Mouse (Mus musculus): ENCODE measurements around the gene Ccdc33. TPM values are rescaled to one million over a fixed set of nuclear protein-coding genes. Genes with fewer than 3 reads are reported as not detected.
A peak's percentile ranks its signal among the peaks of the same experiment; 100 is the strongest.

The Ccdc33 gene
- total and polyA plus RNA-seq, 2 experiments, result not detected

- Histone ChIP-seq H3K27me3 (ENCODE audit: control insufficient read depth, insufficient read depth, low read length) (peaks cover 3% of the 10 kb centered on the region; the same call in 1 of the 2 replicates), H3K4me1 (ENCODE audit: control insufficient read depth, insufficient read depth, low read length) (no peaks in the 10 kb centered on the region), H3K9ac (ENCODE audit: low read depth, low read length) (no peak overlapping the region), H3K27ac (replicated peaks; ENCODE audit: insufficient read depth, low read depth, low read length) (no peak overlapping the region), H3K36me3 (ENCODE audit: control insufficient read depth, insufficient read depth, low read length) (no peaks in the 10 kb centered on the region), H3K4me3 (ENCODE audit: insufficient read depth, low read depth, low read length) (no peak overlapping the region), H3K79me2 (ENCODE audit: control insufficient read depth, insufficient read depth, low read length) (no peaks in the 10 kb centered on the region)
- no peak for DNase-seq (ENCODE audit: extremely low read depth, low read depth, low spot score)
- 25% methylated on average over 1 of the region's 1 CpGs for WGBS
- TF ChIP-seq CTCF (IDR thresholded peaks at IDR 0.05; ENCODE audit: low read depth, low read length) (no peak), POLR2A (IDR thresholded peaks at IDR 0.05; ENCODE audit: extremely low read depth, insufficient read depth, low read length) (no peak)
These were observed 58.7 kb downstream of the Ccdc33 start for GRCm38 (mm10) chr9:58059920-58060319.

- Histone ChIP-seq H3K79me2 (ENCODE audit: control insufficient read depth, insufficient read depth, low read length) (no peaks in the 10 kb centered on the region), H3K4me1 (ENCODE audit: control insufficient read depth, insufficient read depth, low read length) (no peaks in the 10 kb centered on the region), H3K27ac (replicated peaks; ENCODE audit: insufficient read depth, low read depth, low read length) (no peak overlapping the region), H3K9ac (ENCODE audit: low read depth, low read length) (no peak overlapping the region), H3K4me3 (ENCODE audit: insufficient read depth, low read depth, low read length) (no peak overlapping the region), H3K36me3 (ENCODE audit: control insufficient read depth, insufficient read depth, low read length) (no peaks in the 10 kb centered on the region), H3K27me3 (ENCODE audit: control insufficient read depth, insufficient read depth, low read length) (no peaks in the 10 kb centered on the region)
- DNase-seq (ENCODE audit: extremely low read depth, low read depth, low spot score), result no peak
- WGBS, result 73% methylated on average over 5 of the region's 5 CpGs
- TF ChIP-seq CTCF (IDR thresholded peaks at IDR 0.05; ENCODE audit: low read depth, low read length) (no peak), POLR2A (IDR thresholded peaks at IDR 0.05; ENCODE audit: extremely low read depth, insufficient read depth, low read length) (no peak)
These were observed 63.0 kb downstream of the Ccdc33 start for GRCm38 (mm10) chr9:58055666-58056065.

- H3K27me3 ChIP-seq (ENCODE audit: control insufficient read depth, insufficient read depth, low read length), result no peaks in the 10 kb centered on the region
- DNase-seq (ENCODE audit: extremely low read depth, low read depth, low spot score), result no peak
- H3K27ac ChIP-seq (replicated peaks; ENCODE audit: insufficient read depth, low read depth, low read length), result no peak overlapping the region
- H3K4me1 ChIP-seq (ENCODE audit: control insufficient read depth, insufficient read depth, low read length), result no peaks in the 10 kb centered on the region
- WGBS, result 94% methylated on average over 1 of the region's 1 CpGs
- H3K36me3 ChIP-seq (ENCODE audit: control insufficient read depth, insufficient read depth, low read length), result no peaks in the 10 kb centered on the region
- H3K4me3 ChIP-seq (ENCODE audit: insufficient read depth, low read depth, low read length), result no peak overlapping the region
- TF ChIP-seq CTCF (IDR thresholded peaks at IDR 0.05; ENCODE audit: low read depth, low read length) (no peak), POLR2A (IDR thresholded peaks at IDR 0.05; ENCODE audit: extremely low read depth, insufficient read depth, low read length) (no peak)
- no peak overlapping the region for H3K9ac ChIP-seq (ENCODE audit: low read depth, low read length)
- no peaks in the 10 kb centered on the region for H3K79me2 ChIP-seq (ENCODE audit: control insufficient read depth, insufficient read depth, low read length)
These were observed 64.6 kb downstream of the Ccdc33 start for GRCm38 (mm10) chr9:58054032-58054431.

DNA sequence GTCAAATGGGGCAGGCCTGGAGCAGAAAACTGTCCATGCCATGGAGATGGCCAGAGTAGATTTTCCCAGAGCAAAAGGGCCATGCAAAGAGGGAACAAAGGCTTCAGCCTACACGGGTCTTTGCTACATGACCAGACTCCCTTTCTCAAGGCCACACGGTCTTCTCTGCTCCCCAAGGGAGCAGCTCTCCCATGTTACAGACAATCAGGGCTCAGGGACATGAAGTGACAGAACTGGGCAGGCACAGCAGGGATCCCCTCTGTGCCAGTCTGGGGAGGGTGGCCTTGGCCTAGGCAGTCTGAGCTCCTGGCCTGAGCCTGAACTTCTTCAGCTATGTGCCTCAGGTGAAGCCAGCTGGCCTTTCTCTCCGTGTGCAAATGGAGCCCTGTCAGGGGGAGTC is 65.1 kb downstream of the Ccdc33 start:
- H3K4me1 ChIP-seq (ENCODE audit: control insufficient read depth, insufficient read depth, low read length), result no peaks in the 10 kb centered on the region
- no peaks in the 10 kb centered on the region for H3K36me3 ChIP-seq (ENCODE audit: control insufficient read depth, insufficient read depth, low read length)
- WGBS, result 44% methylated on average over 3 of the region's 3 CpGs
- H3K4me3 ChIP-seq (ENCODE audit: insufficient read depth, low read depth, low read length), result no peak overlapping the region
- no peak for TF ChIP-seq CTCF (IDR thresholded peaks at IDR 0.05; ENCODE audit: low read depth, low read length)
- TF ChIP-seq POLR2A (IDR thresholded peaks at IDR 0.05; ENCODE audit: extremely low read depth, insufficient read depth, low read length), result no peak
- no peak overlapping the region for H3K9ac ChIP-seq (ENCODE audit: low read depth, low read length)
- no peak overlapping the region for H3K27ac ChIP-seq (replicated peaks; ENCODE audit: insufficient read depth, low read depth, low read length)
- no peak for DNase-seq (ENCODE audit: extremely low read depth, low read depth, low spot score)
- H3K79me2 ChIP-seq (ENCODE audit: control insufficient read depth, insufficient read depth, low read length), result no peaks in the 10 kb centered on the region
- H3K27me3 ChIP-seq (ENCODE audit: control insufficient read depth, insufficient read depth, low read length), result no peaks in the 10 kb centered on the region

GRCm38 (mm10) chr9:58053102-58053501 is 65.5 kb downstream of the Ccdc33 start:
- Histone ChIP-seq H3K36me3 (ENCODE audit: control insufficient read depth, insufficient read depth, low read length) (no peaks in the 10 kb centered on the region), H3K4me3 (ENCODE audit: insufficient read depth, low read depth, low read length) (no peak overlapping the region), H3K4me1 (ENCODE audit: control insufficient read depth, insufficient read depth, low read length) (no peaks in the 10 kb centered on the region), H3K27ac (replicated peaks; ENCODE audit: insufficient read depth, low read depth, low read length) (no peak overlapping the region), H3K9ac (ENCODE audit: low read depth, low read length) (no peak overlapping the region), H3K27me3 (ENCODE audit: control insufficient read depth, insufficient read depth, low read length) (no peaks in the 10 kb centered on the region), H3K79me2 (ENCODE audit: control insufficient read depth, insufficient read depth, low read length) (no peaks in the 10 kb centered on the region)
- WGBS, result 25% methylated on average over 3 of the region's 3 CpGs
- peak; percentile 8 for DNase-seq (ENCODE audit: extremely low read depth, low read depth, low spot score)
- peak; percentile 90 for TF ChIP-seq CTCF (IDR thresholded peaks at IDR 0.05; ENCODE audit: low read depth, low read length)
- TF ChIP-seq POLR2A (IDR thresholded peaks at IDR 0.05; ENCODE audit: extremely low read depth, insufficient read depth, low read length), result no peak

DNA sequence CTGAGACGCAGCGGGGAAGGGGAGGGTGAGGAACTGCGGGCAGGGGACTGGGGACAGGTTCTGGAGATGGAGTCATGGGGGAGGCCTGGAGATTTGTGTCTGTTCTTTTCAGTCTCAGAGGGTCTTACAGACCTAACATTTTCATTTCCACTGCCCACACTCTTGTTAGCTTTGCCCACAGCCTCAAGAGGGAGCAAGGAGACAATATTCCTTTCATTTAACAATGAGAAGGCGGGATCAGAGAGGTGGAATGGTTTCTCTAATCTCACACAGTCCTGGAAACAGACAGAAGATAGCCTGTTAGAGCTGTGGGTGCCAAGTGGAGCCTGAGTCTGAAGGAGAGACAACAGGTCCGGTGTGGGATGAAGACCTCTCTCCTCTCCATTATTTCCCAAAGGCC is 66.7 kb downstream of the Ccdc33 start:
- TF ChIP-seq CTCF (IDR thresholded peaks at IDR 0.05; ENCODE audit: low read depth, low read length), result no peak
- no peak for TF ChIP-seq POLR2A (IDR thresholded peaks at IDR 0.05; ENCODE audit: extremely low read depth, insufficient read depth, low read length)
- Histone ChIP-seq H3K9ac (ENCODE audit: low read depth, low read length) (no peak overlapping the region), H3K4me1 (ENCODE audit: control insufficient read depth, insufficient read depth, low read length) (no peaks in the 10 kb centered on the region), H3K79me2 (ENCODE audit: control insufficient read depth, insufficient read depth, low read length) (no peaks in the 10 kb centered on the region), H3K27me3 (ENCODE audit: control insufficient read depth, insufficient read depth, low read length) (no peaks in the 10 kb centered on the region), H3K4me3 (ENCODE audit: insufficient read depth, low read depth, low read length) (no peak overlapping the region), H3K27ac (replicated peaks; ENCODE audit: insufficient read depth, low read depth, low read length) (no peak overlapping the region), H3K36me3 (ENCODE audit: control insufficient read depth, insufficient read depth, low read length) (no peaks in the 10 kb centered on the region)
- WGBS, result 19% methylated on average over 5 of the region's 5 CpGs
- DNase-seq (ENCODE audit: extremely low read depth, low read depth, low spot score), result no peak
